Mouse (Mus musculus): ENCODE measurements around the gene Spesp1. TPM values are rescaled to one million over a fixed set of nuclear protein-coding genes. Genes with fewer than 3 reads are reported as not detected.

Gene Spesp1
- polyA plus RNA-seq, 1 experiment from 2014 or later: not detected

DNA sequence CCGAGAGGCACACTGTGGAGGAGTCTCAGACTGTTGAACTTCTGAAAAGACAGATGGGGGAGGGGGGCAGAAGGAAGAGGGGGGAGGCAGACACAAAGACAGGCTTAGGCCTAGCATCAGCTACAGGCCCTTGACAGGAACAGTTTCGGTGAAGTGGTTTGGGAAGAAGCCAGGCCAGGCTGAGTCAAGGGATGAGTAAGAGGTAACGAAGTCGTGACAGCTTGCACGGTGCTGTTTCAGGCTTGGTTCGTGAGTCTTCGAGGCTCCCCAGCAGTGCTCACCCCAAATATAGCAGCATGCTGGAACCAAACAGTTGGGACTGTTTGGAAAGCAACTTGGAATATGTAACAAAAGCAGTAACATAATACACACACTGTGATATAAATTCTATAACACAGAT lies 2.3 kb upstream of the Spesp1 start:
- no peak overlapping the region for H3K4me2 ChIP-seq (ENCODE audit: low read depth, low read length)
- H3K9me3 ChIP-seq (ENCODE audit: control insufficient read depth, low read length): no peaks in the 10 kb centered on the region
- H3K4me1 ChIP-seq (ENCODE audit: control insufficient read depth, insufficient read depth, low read length): no peaks in the 10 kb centered on the region
- 60% methylated on average over 7 of the region's 7 CpGs for WGBS
- H3K4me3 ChIP-seq (ENCODE audit: low read length): no peak overlapping the region
- no peak overlapping the region for H3K9ac ChIP-seq (ENCODE audit: low read depth, low read length)
- H3K36me3 ChIP-seq (ENCODE audit: control insufficient read depth, insufficient read depth, low read length): no peaks in the 10 kb centered on the region
- no peak for ATAC-seq
- H3K27me3 ChIP-seq (replicated peaks; ENCODE audit: control insufficient read depth, insufficient read depth, low read length): no peaks in the 10 kb centered on the region
- H3K27ac ChIP-seq (ENCODE audit: low read length): no peak overlapping the region

DNA sequence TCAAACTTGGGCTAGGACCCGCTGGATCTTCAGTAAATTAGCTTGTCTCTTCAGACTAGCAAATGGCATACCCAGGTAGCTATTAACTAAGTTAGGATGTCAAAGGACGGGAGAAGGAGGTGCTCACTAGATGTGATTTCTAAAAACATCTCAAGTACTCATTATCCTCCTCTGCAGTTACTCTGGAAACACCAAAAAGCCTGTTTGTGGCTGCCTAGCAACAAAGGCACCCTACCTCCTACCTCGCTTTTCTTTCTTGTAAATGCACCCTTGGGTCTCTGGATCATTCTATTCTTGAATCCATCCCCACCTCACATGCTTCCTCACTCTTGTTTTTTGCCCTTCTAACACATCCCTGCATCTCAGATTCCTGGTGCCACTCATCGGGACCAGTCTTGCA lies 5.1 kb downstream of the Spesp1 start:
- H3K4me3 ChIP-seq (ENCODE audit: low read length): no peak overlapping the region
- no peaks in the 10 kb centered on the region for H3K27me3 ChIP-seq (replicated peaks; ENCODE audit: control insufficient read depth, insufficient read depth, low read length)
- H3K9ac ChIP-seq (ENCODE audit: low read depth, low read length): no peak overlapping the region
- H3K9me3 ChIP-seq (ENCODE audit: control insufficient read depth, low read length): no peaks in the 10 kb centered on the region
- no peaks in the 10 kb centered on the region for H3K36me3 ChIP-seq (ENCODE audit: control insufficient read depth, insufficient read depth, low read length)
- ATAC-seq: no peak
- no peak overlapping the region for H3K27ac ChIP-seq (ENCODE audit: low read length)
- H3K4me2 ChIP-seq (ENCODE audit: low read depth, low read length): no peak overlapping the region
- H3K4me1 ChIP-seq (ENCODE audit: control insufficient read depth, insufficient read depth, low read length): no peaks in the 10 kb centered on the region
- WGBS: 68% methylated on average over 4 of the region's 4 CpGs

DNA sequence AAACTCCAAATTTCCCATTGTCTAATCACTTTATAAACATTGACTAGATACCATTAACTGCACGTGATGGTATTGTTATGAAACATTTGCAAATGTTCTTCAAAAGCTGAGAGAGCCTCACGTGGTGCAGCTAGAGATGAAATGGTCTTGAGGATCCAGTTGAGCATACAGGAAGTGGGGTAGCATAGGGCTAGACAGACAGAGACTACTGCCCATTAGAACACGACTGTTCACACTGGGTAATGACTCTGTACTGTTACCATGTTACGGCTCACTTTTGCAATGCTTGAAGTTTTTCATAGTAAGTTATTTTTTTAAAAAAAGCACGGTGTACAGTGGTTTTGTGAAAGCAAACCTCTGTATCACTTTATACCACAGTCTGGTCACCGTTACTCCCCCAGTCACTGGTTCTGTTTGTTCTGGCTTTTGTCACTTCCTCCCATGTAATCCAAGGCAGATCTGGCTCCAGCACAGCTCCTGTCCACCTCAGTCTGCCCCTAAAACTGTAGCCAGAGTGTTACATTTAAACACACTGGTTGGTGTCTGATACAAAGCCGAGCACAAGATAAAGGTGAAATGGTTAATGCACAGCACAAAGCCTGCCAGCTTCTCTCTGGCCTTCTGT lies 11.1 kb downstream of the Spesp1 start:
- WGBS: 40% methylated on average over 7 of the region's 7 CpGs
- Histone ChIP-seq H3K27ac (ENCODE audit: low read length) (no peak overlapping the region), H3K4me2 (ENCODE audit: low read depth, low read length) (no peak overlapping the region)

DNA sequence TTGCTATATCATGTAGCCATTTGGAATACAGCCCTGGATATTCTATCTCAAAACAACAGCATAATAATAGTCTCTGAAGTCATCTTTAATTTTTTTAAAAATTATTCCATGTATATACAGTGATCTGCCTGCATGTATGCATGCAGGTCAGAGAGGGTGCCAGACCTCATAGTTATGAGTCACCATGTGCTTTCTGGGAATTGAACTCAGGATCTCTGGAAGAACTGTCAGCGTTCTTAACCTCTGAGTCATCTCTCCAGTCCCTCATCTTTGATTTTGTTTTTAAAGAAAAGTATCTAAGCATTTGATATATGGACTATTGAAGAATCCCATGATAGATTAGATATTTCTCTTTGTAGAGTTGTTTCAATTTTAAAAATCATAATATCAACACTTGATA lies 12.8 kb downstream of the Spesp1 start:
- Histone ChIP-seq H3K4me1 (ENCODE audit: control insufficient read depth, insufficient read depth, low read length) (no peaks in the 10 kb centered on the region), H3K27ac (ENCODE audit: low read length) (no peak overlapping the region), H3K4me2 (ENCODE audit: low read depth, low read length) (no peak overlapping the region), H3K9ac (ENCODE audit: low read depth, low read length) (no peak overlapping the region), H3K27me3 (replicated peaks; ENCODE audit: control insufficient read depth, insufficient read depth, low read length) (no peaks in the 10 kb centered on the region), H3K36me3 (ENCODE audit: control insufficient read depth, insufficient read depth, low read length) (no peaks in the 10 kb centered on the region), H3K4me3 (ENCODE audit: low read length) (no peak overlapping the region), H3K9me3 (ENCODE audit: control insufficient read depth, low read length) (no peaks in the 10 kb centered on the region)
- whole genome bisulfite sequencing: 90% methylated on average over 1 of the region's 1 CpGs
- ATAC-seq: no peak

More for the DNA sequence above, 11.1 kb downstream of the Spesp1 start:
- H3K9ac ChIP-seq (ENCODE audit: low read depth, low read length): no peak overlapping the region
- no peaks in the 10 kb centered on the region for H3K4me1 ChIP-seq (ENCODE audit: control insufficient read depth, insufficient read depth, low read length)
- no peak for ATAC-seq
- H3K27me3 ChIP-seq (replicated peaks; ENCODE audit: control insufficient read depth, insufficient read depth, low read length): no peaks in the 10 kb centered on the region
- H3K9me3 ChIP-seq (ENCODE audit: control insufficient read depth, low read length): no peaks in the 10 kb centered on the region
- H3K36me3 ChIP-seq (ENCODE audit: control insufficient read depth, insufficient read depth, low read length): no peaks in the 10 kb centered on the region
- no peak overlapping the region for H3K4me3 ChIP-seq (ENCODE audit: low read length)

DNA sequence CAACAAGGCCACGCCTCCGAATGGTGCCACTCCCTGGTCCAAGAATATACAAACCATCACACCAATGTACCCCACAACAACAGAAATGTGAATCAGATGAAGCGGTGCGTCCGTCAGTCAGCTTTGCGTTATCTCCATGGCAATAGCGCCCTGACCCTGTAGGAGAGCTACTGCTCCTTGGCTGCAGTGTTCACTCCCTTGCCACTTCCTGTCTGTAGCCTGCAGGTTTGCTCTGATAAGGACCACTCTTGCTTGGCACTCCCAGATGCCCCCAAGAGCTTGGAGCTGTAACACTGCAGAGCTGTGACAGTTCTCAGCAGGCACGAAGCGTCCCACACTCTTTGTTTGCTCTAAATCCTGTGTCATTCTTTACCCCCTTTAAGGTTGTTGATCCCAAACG lies 16.7 kb downstream of the Spesp1 start:
- Histone ChIP-seq H3K9me3 (ENCODE audit: control insufficient read depth, low read length) (no peaks in the 10 kb centered on the region), H3K27ac (ENCODE audit: low read length) (no peak overlapping the region), H3K36me3 (ENCODE audit: control insufficient read depth, insufficient read depth, low read length) (no peaks in the 10 kb centered on the region), H3K27me3 (replicated peaks; ENCODE audit: control insufficient read depth, insufficient read depth, low read length) (no peaks in the 10 kb centered on the region), H3K9ac (ENCODE audit: low read depth, low read length) (no peak overlapping the region), H3K4me1 (ENCODE audit: control insufficient read depth, insufficient read depth, low read length) (no peaks in the 10 kb centered on the region), H3K4me3 (ENCODE audit: low read length) (no peak overlapping the region), H3K4me2 (ENCODE audit: low read depth, low read length) (no peak overlapping the region)
- no peak for ATAC-seq
- WGBS: 70% methylated on average over 10 of the region's 10 CpGs

DNA sequence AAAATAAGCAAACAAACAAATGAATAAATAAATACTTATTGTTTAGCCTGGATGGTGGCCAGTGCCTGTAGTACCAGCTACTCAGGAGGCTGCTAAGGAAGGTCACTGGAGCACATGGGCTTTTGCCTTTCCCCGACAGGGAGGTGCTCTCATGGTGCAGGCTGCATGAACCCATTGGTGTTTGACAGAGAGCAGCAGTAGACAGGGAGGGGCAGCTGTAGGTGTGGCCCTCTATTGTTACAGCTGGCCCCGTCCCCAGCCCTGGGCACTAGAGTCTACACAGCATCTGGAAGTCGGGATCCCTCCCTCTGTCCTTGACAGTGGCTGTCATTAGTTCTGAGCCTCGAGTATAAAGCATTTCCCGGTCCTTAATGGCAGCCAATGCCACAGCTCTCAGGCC lies 18.4 kb downstream of the Spesp1 start:
- H3K4me1 ChIP-seq (ENCODE audit: control insufficient read depth, insufficient read depth, low read length): no peaks in the 10 kb centered on the region
- no peak overlapping the region for H3K4me3 ChIP-seq (ENCODE audit: low read length)
- H3K36me3 ChIP-seq (ENCODE audit: control insufficient read depth, insufficient read depth, low read length): no peaks in the 10 kb centered on the region
- WGBS: 63% methylated on average over 5 of the region's 5 CpGs
- H3K27ac ChIP-seq (ENCODE audit: low read length): no peak overlapping the region
- no peak overlapping the region for H3K4me2 ChIP-seq (ENCODE audit: low read depth, low read length)
- H3K9me3 ChIP-seq (ENCODE audit: control insufficient read depth, low read length): no peaks in the 10 kb centered on the region
- no peak overlapping the region for H3K9ac ChIP-seq (ENCODE audit: low read depth, low read length)
- no peak for ATAC-seq
- no peaks in the 10 kb centered on the region for H3K27me3 ChIP-seq (replicated peaks; ENCODE audit: control insufficient read depth, insufficient read depth, low read length)

DNA sequence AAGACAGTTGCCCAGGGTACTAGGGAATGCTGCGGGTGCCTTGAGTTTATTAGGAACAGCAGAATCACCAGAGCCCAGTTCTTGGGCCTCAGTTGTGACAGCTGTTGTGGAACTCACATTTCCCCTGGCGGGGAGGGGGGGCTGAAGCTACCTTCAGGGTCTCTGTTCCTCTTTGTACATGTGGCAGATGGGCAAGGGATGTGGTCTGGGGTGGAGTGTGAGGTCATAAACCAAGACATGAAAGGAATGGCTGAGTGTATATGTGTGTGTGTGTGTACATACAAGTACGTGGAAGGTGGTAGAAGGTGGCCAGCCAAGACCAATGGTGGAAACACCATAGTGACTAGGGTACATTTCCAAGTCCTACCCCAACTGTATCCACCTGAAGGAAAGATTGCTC lies 20.6 kb downstream of the Spesp1 start:
- H3K9me3 ChIP-seq (ENCODE audit: control insufficient read depth, low read length): no peaks in the 10 kb centered on the region
- H3K4me1 ChIP-seq (ENCODE audit: control insufficient read depth, insufficient read depth, low read length): no peaks in the 10 kb centered on the region
- ATAC-seq: no peak
- no peak overlapping the region for H3K4me3 ChIP-seq (ENCODE audit: low read length)
- H3K4me2 ChIP-seq (ENCODE audit: low read depth, low read length): no peak overlapping the region
- H3K27me3 ChIP-seq (replicated peaks; ENCODE audit: control insufficient read depth, insufficient read depth, low read length): no peaks in the 10 kb centered on the region
- H3K36me3 ChIP-seq (ENCODE audit: control insufficient read depth, insufficient read depth, low read length): no peaks in the 10 kb centered on the region
- WGBS: 90% methylated on average over 3 of the region's 3 CpGs
- no peak overlapping the region for H3K27ac ChIP-seq (ENCODE audit: low read length)
- H3K9ac ChIP-seq (ENCODE audit: low read depth, low read length): no peak overlapping the region

DNA sequence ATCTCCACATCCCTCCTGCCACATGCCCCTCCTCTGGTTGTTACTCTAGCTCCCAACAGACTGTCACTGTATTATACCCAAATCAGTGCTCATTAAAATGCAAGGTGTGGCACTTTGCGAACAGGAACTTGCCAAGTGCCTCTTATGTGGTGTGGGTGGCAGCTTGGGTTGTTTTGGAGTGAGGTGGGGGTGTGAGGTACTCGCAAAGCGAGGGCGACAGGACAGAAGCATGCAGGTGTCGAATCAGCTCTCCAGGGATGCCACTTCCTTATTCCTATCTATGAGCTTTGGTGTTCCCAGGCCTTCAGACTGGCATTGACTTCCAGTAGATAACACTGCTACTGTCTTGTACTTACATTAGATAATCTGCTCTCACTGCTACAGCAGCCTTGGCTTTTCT lies 21.0 kb downstream of the Spesp1 start:
- H3K4me2 ChIP-seq (ENCODE audit: low read depth, low read length): no peak overlapping the region
- no peak overlapping the region for H3K27ac ChIP-seq (ENCODE audit: low read length)
- H3K9ac ChIP-seq (ENCODE audit: low read depth, low read length): no peak overlapping the region
- no peak for ATAC-seq
- WGBS: 90% methylated on average over 5 of the region's 5 CpGs
- H3K9me3 ChIP-seq (ENCODE audit: control insufficient read depth, low read length): no peaks in the 10 kb centered on the region
- H3K4me1 ChIP-seq (ENCODE audit: control insufficient read depth, insufficient read depth, low read length): 0 out of 2 replicates have a peak, but pooled peaks cover 2% of the 10 kb centered on the region
- H3K4me3 ChIP-seq (ENCODE audit: low read length): no peak overlapping the region
- no peaks in the 10 kb centered on the region for H3K27me3 ChIP-seq (replicated peaks; ENCODE audit: control insufficient read depth, insufficient read depth, low read length)
- H3K36me3 ChIP-seq (ENCODE audit: control insufficient read depth, insufficient read depth, low read length): no peaks in the 10 kb centered on the region

DNA sequence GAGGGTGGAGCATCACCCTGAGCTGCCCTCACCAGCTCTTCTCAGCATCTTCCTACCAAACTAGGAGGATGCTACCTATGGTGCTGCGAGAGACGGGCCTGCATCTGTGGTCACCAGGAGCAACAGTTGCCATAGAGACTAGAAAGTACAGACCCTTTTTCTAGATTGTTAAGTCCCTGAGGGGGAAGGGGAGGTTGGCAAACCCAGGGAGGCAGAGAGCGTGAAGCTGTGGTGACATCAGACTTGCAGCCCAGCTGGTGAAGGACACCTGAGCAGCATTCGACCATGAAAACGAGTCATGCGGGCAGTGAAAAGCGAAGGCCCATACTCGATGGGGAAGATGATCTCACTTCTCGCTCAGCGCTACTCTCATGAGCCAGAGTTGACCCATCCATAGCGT lies 24.0 kb downstream of the Spesp1 start:
- Histone ChIP-seq H3K4me3 (ENCODE audit: low read length) (no peak overlapping the region), H3K36me3 (ENCODE audit: control insufficient read depth, insufficient read depth, low read length) (no peaks in the 10 kb centered on the region), H3K9ac (ENCODE audit: low read depth, low read length) (no peak overlapping the region), H3K27ac (ENCODE audit: low read length) (no peak overlapping the region), H3K4me1 (ENCODE audit: control insufficient read depth, insufficient read depth, low read length) (0 out of 2 replicates have a peak, but pooled peaks cover 3% of the 10 kb centered on the region), H3K4me2 (ENCODE audit: low read depth, low read length) (no peak overlapping the region), H3K27me3 (replicated peaks; ENCODE audit: control insufficient read depth, insufficient read depth, low read length) (no peaks in the 10 kb centered on the region), H3K9me3 (ENCODE audit: control insufficient read depth, low read length) (no peaks in the 10 kb centered on the region)
- 89% methylated on average over 11 of the region's 11 CpGs for WGBS
- no peak for ATAC-seq

Data from intestine, embryonic 16.5 days (tissue).